Mouse (Mus musculus): Measurements from ENCODE around the gene Antxrl.

Antxrl gene

DNA sequence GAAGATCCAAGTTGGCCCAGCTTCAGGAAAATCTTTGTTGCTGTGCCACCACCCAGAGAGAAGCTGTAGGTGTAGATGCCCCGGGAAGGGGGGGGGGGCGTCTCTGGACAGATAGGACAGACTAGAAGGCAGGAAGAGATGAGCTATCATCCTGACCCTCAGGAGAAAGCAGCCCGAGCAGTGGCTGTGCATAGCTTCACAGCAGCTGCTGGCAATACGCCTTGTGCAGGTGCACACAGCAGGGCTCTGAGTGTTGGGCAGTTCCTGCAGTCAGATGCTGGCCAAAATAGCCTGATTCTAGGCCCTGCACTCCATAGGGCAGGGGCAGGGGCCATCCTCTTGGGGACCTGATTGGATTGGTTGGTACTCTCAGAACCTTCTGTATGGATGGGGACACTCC lies 34.3 kb downstream of the Antxrl start:
- DNase-seq (ENCODE audit: low read depth, low spot score): no peak
- H3K27me3 ChIP-seq (ENCODE audit: control insufficient read depth, insufficient read depth, low read length, poor library complexity, severe bottlenecking): no peaks in the 10 kb centered on the region
- H3K36me3 ChIP-seq (ENCODE audit: control insufficient read depth, insufficient read depth, low read length, poor library complexity, severe bottlenecking): no peaks in the 10 kb centered on the region

DNA sequence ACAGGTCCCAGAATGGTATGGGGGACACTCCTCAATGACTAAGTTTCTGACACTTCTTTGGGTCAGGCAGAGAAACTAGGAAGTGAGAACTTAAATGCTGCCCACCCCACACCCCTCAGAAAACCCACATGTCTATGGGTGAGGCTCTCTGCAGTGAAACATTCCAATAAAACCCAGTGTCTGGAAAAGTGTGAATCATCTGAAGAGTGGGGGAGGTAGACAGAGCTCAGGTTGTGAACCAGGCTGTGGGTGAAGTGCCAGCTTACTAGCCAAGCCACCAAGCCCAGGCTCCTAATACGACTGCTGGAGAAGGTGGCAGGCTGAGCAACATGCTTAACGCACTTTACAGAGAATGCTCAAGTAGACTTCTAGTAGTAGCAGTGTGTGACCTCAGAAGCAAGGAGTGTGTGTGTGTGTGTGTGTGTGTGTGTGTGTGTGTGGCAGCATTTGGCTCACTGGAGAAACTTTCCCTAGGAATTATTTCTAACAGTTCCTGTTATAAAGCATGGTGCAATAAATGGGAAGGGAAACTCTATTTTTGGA lies 35.4 kb downstream of the Antxrl start:
- DNase-seq (ENCODE audit: low read depth, low spot score): no peak
- H3K36me3 ChIP-seq (ENCODE audit: control insufficient read depth, insufficient read depth, low read length, poor library complexity, severe bottlenecking): no peaks in the 10 kb centered on the region
- H3K27me3 ChIP-seq (ENCODE audit: control insufficient read depth, insufficient read depth, low read length, poor library complexity, severe bottlenecking): no peaks in the 10 kb centered on the region

GRCm38 (mm10) chr14:34089796-34090195 lies 37.3 kb downstream of the Antxrl start:
- no peaks in the 10 kb centered on the region for H3K36me3 ChIP-seq (ENCODE audit: control insufficient read depth, insufficient read depth, low read length, poor library complexity, severe bottlenecking)
- no peak for DNase-seq (ENCODE audit: low read depth, low spot score)

GRCm38 (mm10) chr14:34091475-34091874 lies 39.0 kb downstream of the Antxrl start:
- no peak for DNase-seq (ENCODE audit: low read depth, low spot score)
- no peaks in the 10 kb centered on the region for H3K27me3 ChIP-seq (ENCODE audit: control insufficient read depth, insufficient read depth, low read length, poor library complexity, severe bottlenecking)

More at GRCm38 (mm10) chr14:34089796-34090195, 37.3 kb downstream of the Antxrl start:
- H3K27me3 ChIP-seq (ENCODE audit: control insufficient read depth, insufficient read depth, low read length, poor library complexity, severe bottlenecking): no peaks in the 10 kb centered on the region

GRCm38 (mm10) chr14:34092856-34093255 lies 40.3 kb downstream of the Antxrl start:
- no peak for DNase-seq (ENCODE audit: low read depth, low spot score)
- Histone ChIP-seq H3K27me3 (ENCODE audit: control insufficient read depth, insufficient read depth, low read length, poor library complexity, severe bottlenecking) (no peaks in the 10 kb centered on the region), H3K36me3 (ENCODE audit: control insufficient read depth, insufficient read depth, low read length, poor library complexity, severe bottlenecking) (no peaks in the 10 kb centered on the region)

More at GRCm38 (mm10) chr14:34091475-34091874, 39.0 kb downstream of the Antxrl start:
- H3K36me3 ChIP-seq (ENCODE audit: control insufficient read depth, insufficient read depth, low read length, poor library complexity, severe bottlenecking): no peaks in the 10 kb centered on the region

- DNase-seq (ENCODE audit: low read depth, low spot score): no peak
- H3K27me3 ChIP-seq (ENCODE audit: control insufficient read depth, insufficient read depth, low read length, poor library complexity, severe bottlenecking): no peaks in the 10 kb centered on the region
- H3K36me3 ChIP-seq (ENCODE audit: control insufficient read depth, insufficient read depth, low read length, poor library complexity, severe bottlenecking): no peaks in the 10 kb centered on the region
Measured at GRCm38 (mm10) chr14:34096161-34096560, 43.7 kb downstream of the Antxrl start.

DNA sequence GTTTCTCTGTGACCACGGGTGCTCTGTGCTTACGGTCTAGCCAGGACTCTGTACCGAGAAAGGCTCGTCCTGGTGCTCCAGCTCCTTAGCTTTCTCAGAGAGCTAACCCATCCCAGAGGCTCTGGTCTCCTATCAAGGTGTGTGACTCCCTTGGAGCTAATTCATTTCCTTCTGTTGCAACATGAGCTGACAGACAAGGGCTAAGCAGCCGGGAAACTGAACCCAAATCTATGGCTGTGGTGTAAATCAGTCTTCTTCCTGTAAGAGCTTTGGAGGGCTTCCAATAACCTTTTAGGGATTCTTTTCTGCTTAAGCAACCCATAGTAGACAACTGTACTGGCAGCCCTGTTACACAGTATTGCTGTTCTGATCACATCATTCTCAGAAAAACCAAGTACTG lies 50.1 kb downstream of the Antxrl start, which contains the start of gene A630023A22Rik:
A630023A22Rik (minus strand) TSS at position 154 of the 400 bp plus-strand sequence.
- no peak for DNase-seq (ENCODE audit: low read depth, low spot score)
- no peaks in the 10 kb centered on the region for H3K27me3 ChIP-seq (ENCODE audit: control insufficient read depth, insufficient read depth, low read length, poor library complexity, severe bottlenecking)

DNA sequence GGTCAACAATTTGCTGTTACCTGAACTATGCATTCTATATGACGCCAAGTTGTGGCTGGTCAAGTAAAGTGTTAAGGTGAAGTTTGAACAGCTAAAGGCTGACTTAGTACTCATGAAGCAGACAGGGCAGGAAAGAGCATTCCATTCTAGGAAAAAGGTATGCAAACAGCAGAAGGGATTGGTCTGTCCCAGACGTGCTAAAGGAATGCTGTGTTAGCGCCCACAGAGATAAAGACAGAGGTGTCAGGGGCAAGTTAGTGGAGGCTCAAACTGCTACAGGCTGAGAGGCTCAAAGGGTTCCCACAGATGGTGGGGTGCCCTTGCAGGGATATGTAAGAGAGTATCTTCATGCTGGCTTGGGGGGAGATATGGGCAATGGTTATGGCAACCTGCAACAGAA lies 51.3 kb downstream of the Antxrl start:
- no peak for DNase-seq (ENCODE audit: low read depth, low spot score)

More for the DNA sequence above, 50.1 kb downstream of the Antxrl start, which contains the start of gene A630023A22Rik:
- H3K36me3 ChIP-seq (ENCODE audit: control insufficient read depth, insufficient read depth, low read length, poor library complexity, severe bottlenecking): no peaks in the 10 kb centered on the region

DNA sequence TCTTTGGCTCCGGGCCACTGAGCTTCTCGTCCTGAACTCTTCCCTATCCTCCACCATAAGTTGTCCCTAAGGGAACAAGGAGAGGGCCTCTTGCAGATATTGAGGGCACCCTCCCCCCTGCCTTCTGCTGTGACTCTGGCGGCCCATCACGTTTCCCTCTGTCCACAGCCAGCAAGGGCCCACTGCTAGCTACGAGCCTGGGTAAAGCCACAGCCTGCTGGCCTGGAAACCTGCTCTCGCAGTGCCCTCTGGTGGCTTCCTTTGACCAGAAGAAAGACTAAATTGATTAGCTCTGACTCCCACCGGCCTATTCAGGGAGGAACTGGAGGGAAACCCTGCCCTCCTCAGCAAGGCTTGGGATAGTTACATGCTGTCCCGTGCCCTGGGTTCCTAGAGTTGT lies 52.4 kb downstream of the Antxrl start:
- DNase-seq (ENCODE audit: low read depth, low spot score): no peak
- no peaks in the 10 kb centered on the region for H3K36me3 ChIP-seq (ENCODE audit: control insufficient read depth, insufficient read depth, low read length, poor library complexity, severe bottlenecking)

More for the DNA sequence above, 51.3 kb downstream of the Antxrl start:
- H3K27me3 ChIP-seq (ENCODE audit: control insufficient read depth, insufficient read depth, low read length, poor library complexity, severe bottlenecking): no peaks in the 10 kb centered on the region
- H3K36me3 ChIP-seq (ENCODE audit: control insufficient read depth, insufficient read depth, low read length, poor library complexity, severe bottlenecking): no peaks in the 10 kb centered on the region

DNA sequence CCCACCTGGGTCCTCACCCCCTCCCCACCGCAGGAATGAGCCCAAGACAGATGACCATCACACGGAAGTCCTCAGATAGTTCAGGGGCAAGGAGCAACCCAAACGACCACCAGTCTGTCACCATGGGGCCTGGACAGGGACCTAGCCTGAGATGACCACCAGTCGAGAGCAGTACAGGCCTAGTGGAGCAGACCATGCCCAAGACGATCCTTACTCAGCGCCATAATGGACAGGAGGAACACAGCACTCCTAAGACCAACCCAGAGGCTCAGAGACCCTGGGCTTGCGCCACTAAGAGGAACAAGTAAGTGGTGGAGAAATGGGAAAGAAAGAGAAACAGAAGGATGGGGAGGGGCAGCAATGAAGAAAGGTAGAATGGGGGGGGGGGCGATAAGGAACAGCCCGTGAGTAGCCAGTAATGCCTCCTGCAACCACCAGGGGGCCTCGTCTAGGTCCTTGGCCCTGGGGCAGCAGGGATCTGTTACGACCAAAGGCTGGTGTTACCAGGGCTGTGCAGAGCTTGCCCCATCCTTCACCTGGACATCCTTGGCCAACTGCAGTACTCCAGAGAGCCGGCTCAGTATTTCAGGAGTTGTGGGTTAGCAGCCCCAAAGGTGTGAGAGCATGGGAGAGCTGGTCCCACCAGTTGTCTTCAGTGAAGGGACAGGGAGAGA lies 54.0 kb downstream of the Antxrl start:
- DNase-seq (ENCODE audit: low read depth, low spot score): peak; percentile 6
- Histone ChIP-seq H3K36me3 (ENCODE audit: control insufficient read depth, insufficient read depth, low read length, poor library complexity, severe bottlenecking) (no peaks in the 10 kb centered on the region), H3K27me3 (ENCODE audit: control insufficient read depth, insufficient read depth, low read length, poor library complexity, severe bottlenecking) (no peaks in the 10 kb centered on the region)

More for the DNA sequence above, 52.4 kb downstream of the Antxrl start:
- no peaks in the 10 kb centered on the region for H3K27me3 ChIP-seq (ENCODE audit: control insufficient read depth, insufficient read depth, low read length, poor library complexity, severe bottlenecking)

DNA sequence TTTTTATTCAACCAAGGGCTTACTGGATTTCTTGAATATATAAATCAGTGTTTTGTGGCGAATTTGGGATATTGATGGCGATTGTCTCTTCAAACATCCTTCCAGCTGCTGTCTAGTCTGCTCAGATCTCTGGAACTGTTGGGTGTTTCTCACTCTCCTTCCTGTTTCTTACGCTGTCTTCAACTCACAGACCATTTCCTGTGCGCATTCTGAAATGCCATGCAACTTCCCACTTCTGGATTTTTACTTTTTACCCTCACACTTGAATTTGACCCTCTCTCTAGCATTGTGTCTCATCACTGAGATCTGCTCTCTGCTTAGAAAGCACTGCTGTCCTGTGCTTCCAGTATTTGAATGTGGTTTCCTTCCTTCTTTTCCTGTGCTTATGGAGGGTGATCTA lies 55.1 kb downstream of the Antxrl start:
- no peaks in the 10 kb centered on the region for H3K36me3 ChIP-seq (ENCODE audit: control insufficient read depth, insufficient read depth, low read length, poor library complexity, severe bottlenecking)
- DNase-seq (ENCODE audit: low read depth, low spot score): no peak
- H3K27me3 ChIP-seq (ENCODE audit: control insufficient read depth, insufficient read depth, low read length, poor library complexity, severe bottlenecking): no peaks in the 10 kb centered on the region

DNA sequence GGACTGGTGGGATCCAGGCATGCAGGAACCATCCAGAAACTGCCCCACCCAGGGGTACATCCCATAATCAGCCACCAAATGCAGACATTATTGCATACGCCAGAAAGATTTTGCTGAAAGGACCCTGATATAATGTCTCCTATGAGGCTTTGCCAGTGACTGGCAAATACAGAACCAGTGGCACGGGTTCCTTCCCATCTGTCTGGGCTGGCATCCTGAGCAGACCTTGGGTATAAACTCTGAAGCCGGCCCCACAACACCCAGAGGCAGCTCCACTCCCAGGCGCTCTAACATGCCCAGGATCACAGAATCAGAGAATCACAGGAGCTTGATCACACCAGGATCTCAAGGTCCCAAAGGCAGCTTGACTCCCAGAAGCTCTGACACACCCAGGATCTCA lies 61.8 kb downstream of the Antxrl start:
- Histone ChIP-seq H3K27me3 (ENCODE audit: control insufficient read depth, insufficient read depth, low read length, poor library complexity, severe bottlenecking) (no peaks in the 10 kb centered on the region), H3K36me3 (ENCODE audit: control insufficient read depth, insufficient read depth, low read length, poor library complexity, severe bottlenecking) (no peaks in the 10 kb centered on the region)
- no peak for DNase-seq (ENCODE audit: low read depth, low spot score)

- Histone ChIP-seq H3K36me3 (ENCODE audit: control insufficient read depth, insufficient read depth, low read length, poor library complexity, severe bottlenecking) (no peaks in the 10 kb centered on the region), H3K27me3 (ENCODE audit: control insufficient read depth, insufficient read depth, low read length, poor library complexity, severe bottlenecking) (no peaks in the 10 kb centered on the region; the same call in 1 of the 2 replicates)
- DNase-seq (ENCODE audit: low read depth, low spot score): no peak
Measured at GRCm38 (mm10) chr14:34119046-34119723, 66.7 kb downstream of the Antxrl start.

- no peaks in the 10 kb centered on the region for H3K36me3 ChIP-seq (ENCODE audit: control insufficient read depth, insufficient read depth, low read length, poor library complexity, severe bottlenecking)
Measured at GRCm38 (mm10) chr14:34120016-34120910, 67.8 kb downstream of the Antxrl start.

More at GRCm38 (mm10) chr14:34120016-34120910, 67.8 kb downstream of the Antxrl start:
- no peak for DNase-seq (ENCODE audit: low read depth, low spot score)
- no peaks in the 10 kb centered on the region; the same call in 1 of the 2 replicates for H3K27me3 ChIP-seq (ENCODE audit: control insufficient read depth, insufficient read depth, low read length, poor library complexity, severe bottlenecking)

Measured in splenic B cell, adult 2 months (primary cell).